Mouse (Mus musculus) testis, adult 2 months (tissue): ENCODE results near the gene Efcab5.

ENCODE experiments used
- CTCF ChIP-seq: fragments of 200-500 bp; IDR thresholded peaks from 2 replicates; pipeline ENCODE4 v1.5.1; 2012; ENCODE audit warnings: low read depth, mild to moderate bottlenecking, inconsistent platforms, low read length, moderate library complexity; ENCODE audit not compliant: control insufficient read depth, insufficient read depth, insufficient replicate concordance
- POLR2A ChIP-seq: fragments of 200-500 bp; IDR thresholded peaks from 2 replicates; pipeline ENCODE4 v1.6.1; 2012; ENCODE audit warnings: low read depth, mild to moderate bottlenecking, inconsistent platforms, low read length, moderate library complexity; ENCODE audit not compliant: control insufficient read depth

DNA sequence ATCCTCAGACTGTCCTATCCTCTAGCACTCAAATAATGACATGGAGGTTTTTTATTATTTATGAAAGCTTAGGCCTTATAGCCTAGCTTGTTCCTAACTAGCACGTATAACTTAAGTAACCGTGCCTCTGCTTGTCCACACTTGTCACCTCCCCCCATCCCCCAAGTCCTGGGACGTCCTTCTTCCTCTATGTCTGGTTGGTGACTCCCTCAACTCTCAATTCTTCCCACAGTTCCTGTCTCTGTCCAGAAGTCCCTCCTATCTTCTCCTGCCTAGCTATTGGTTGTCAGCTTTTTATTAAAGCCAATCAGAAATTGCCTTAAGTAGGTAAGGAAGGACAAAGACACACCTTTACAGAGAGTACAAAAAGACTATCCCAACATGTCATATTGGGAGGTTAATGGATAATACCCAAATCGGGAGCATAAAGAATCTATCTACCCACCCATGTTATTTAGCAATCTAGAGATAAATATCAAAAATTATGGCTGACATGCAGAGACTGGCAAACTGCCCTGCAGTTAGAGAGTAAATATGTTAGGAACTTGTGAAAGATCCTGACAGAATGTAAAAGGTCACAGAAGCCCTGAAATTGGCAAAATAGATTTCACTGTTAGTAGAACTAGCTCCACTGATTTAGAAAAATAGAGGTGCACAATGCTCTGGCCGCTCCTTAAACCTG is 104.6 kb downstream of the Efcab5 start:
- no peak for TF ChIP-seq CTCF
- TF ChIP-seq POLR2A: no peak
